Mouse (Mus musculus): ENCODE data around the gene Prph2. TPM values are rescaled to one million over a fixed set of nuclear protein-coding genes. Genes with fewer than 3 reads are reported as not detected.

Prph2 gene
- polyA plus RNA-seq, 1 experiment from 2014 or later: not detected

DNA sequence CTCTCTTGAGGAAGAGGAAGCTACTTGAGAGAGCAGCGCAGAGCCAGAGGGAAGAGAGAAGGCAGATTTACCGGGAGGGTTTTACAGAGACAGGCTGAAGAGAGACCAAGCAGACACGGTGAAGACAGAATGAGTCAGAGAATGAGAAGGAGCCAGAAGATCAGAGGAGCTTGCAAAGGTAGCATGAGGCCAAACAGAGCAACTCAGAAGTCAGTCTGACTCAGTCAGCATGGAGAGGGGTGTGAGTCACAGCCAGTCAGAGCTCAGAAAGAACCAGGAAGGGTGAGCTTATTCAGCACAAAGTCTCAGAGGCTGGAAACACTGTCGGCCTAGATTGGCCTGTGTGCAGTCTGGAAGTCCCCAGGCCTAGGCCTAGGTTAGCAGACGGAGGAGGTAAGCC, 22.7 kb downstream of the Prph2 start:
- H3K9ac ChIP-seq (ENCODE audit: low read depth, low read length): no peak overlapping the region
- no peak for ATAC-seq (ENCODE audit: low read depth)
- H3K27me3 ChIP-seq (ENCODE audit: control insufficient read depth, insufficient read depth, low read depth, low read length): no peaks in the 10 kb centered on the region
- no peaks in the 10 kb centered on the region for H3K9me3 ChIP-seq (replicated peaks; ENCODE audit: control insufficient read depth, low read length)
- peaks cover 5% of the 10 kb centered on the region; the same call in 1 of the 2 replicates for H3K4me1 ChIP-seq (ENCODE audit: control insufficient read depth, low read depth, low read length)
- H3K27ac ChIP-seq (ENCODE audit: low read length): no peak overlapping the region
- WGBS (ENCODE audit: insufficient replicate concordance): 84% methylated on average over 5 of the region's 5 CpGs
- H3K4me3 ChIP-seq (ENCODE audit: low read depth, low read length): no peak overlapping the region
- H3K4me2 ChIP-seq (ENCODE audit: low read depth, low read length): no peak overlapping the region
- H3K36me3 ChIP-seq (ENCODE audit: control insufficient read depth, insufficient read depth): peaks cover 50% of the 10 kb centered on the region

DNA sequence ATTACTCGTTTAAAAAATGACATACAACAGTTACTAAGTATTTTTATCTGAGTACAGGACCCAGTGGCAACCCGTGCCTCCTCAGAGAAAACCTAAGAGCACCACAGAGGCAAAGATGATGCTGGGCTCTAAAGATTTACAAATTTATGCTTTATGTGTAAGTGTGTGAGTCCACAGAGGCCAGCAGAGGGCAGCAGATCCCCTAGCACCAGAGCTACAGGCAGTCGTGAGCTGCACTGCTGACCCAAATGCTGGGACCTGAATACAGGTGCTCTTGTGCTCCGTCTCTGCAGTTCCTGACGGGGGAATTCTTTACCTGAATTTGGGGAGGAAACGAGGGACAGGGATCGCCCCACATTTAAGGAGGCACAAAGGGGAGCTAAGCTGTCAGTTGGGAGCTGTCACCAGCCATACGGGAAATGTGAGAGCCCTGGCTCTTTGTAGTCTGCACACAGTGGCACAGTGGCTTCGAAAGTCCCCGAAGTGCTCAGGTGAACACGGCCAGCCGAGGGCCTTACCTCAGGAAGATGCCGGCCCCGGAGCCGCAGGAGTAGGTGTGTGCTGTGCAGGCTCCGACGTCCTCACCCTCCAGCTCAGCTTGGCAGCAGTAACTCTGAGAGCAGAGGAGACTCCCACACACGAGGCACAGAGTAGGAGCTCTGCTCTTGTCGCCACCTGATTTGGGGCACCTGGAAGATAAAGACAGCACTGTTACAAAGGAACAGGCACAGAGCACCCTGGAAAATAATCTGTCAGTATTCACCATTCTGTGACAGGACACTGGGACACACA, 23.5 kb downstream of the Prph2 start:
- Histone ChIP-seq H3K4me2 (ENCODE audit: low read depth, low read length) (no peak overlapping the region), H3K36me3 (ENCODE audit: control insufficient read depth, insufficient read depth) (peaks cover 56% of the 10 kb centered on the region), H3K27me3 (ENCODE audit: control insufficient read depth, insufficient read depth, low read depth, low read length) (no peaks in the 10 kb centered on the region), H3K4me3 (ENCODE audit: low read depth, low read length) (no peak overlapping the region), H3K4me1 (ENCODE audit: control insufficient read depth, low read depth, low read length) (peaks cover 5% of the 10 kb centered on the region; the same call in 1 of the 2 replicates), H3K27ac (ENCODE audit: low read length) (no peak overlapping the region), H3K9me3 (replicated peaks; ENCODE audit: control insufficient read depth, low read length) (no peaks in the 10 kb centered on the region), H3K9ac (ENCODE audit: low read depth, low read length) (no peak overlapping the region)
- WGBS (ENCODE audit: insufficient replicate concordance): 80% methylated on average over 19 of the region's 19 CpGs
- no peak for ATAC-seq (ENCODE audit: low read depth)

DNA sequence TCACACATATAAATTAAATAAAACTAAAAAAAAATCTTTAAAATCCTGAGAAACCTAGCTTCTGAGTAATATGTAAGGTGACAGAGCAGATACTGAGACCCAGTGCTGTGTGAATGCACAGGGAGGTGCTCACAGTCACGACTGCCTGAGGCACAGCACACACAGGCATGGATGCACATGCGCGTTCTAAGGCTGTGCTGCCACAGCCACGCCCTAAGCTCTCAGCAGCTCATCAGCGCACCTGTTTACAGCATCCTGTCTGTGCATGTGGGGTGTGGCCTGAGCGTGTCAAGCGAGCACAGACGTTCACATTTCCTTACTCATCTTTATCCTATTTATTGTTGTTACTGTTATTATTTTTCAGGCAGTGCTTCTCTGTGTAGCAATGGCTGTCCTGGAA, 30.2 kb downstream of the Prph2 start:
- H3K4me3 ChIP-seq (ENCODE audit: low read depth, low read length): no peak overlapping the region
- no peak overlapping the region for H3K27ac ChIP-seq (ENCODE audit: low read length)
- WGBS (ENCODE audit: insufficient replicate concordance): 82% methylated on average over 8 of the region's 8 CpGs
- H3K4me1 ChIP-seq (ENCODE audit: control insufficient read depth, low read depth, low read length): no peaks in the 10 kb centered on the region
- ATAC-seq (ENCODE audit: low read depth): no peak
- peaks cover 63% of the 10 kb centered on the region for H3K36me3 ChIP-seq (ENCODE audit: control insufficient read depth, insufficient read depth)
- H3K9me3 ChIP-seq (replicated peaks; ENCODE audit: control insufficient read depth, low read length): no peaks in the 10 kb centered on the region
- no peak overlapping the region for H3K4me2 ChIP-seq (ENCODE audit: low read depth, low read length)
- no peaks in the 10 kb centered on the region for H3K27me3 ChIP-seq (ENCODE audit: control insufficient read depth, insufficient read depth, low read depth, low read length)
- H3K9ac ChIP-seq (ENCODE audit: low read depth, low read length): no peak overlapping the region

DNA sequence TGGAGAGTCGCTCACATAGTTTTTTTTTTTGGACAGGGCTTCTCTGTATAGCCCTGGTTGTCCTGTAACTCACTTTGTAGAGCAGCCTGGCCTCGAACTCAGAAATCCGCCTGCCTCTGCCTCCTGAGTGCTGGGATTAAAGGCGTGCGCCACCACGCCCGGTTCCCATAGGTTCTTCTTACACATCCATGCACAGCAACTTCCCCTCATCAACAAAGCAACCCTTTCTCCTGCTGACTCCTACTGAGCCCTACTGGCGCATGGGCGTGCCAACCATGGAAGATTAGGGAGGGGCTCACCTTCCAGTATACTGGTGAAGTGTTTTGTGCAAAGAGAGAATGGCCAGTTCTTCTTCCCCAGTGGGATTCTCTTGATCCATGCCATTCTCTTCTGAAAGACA, 32.2 kb downstream of the Prph2 start:
- H3K36me3 ChIP-seq (ENCODE audit: control insufficient read depth, insufficient read depth): peaks cover 75% of the 10 kb centered on the region
- 88% methylated on average over 9 of the region's 9 CpGs for WGBS (ENCODE audit: insufficient replicate concordance)
- H3K9me3 ChIP-seq (replicated peaks; ENCODE audit: control insufficient read depth, low read length): no peaks in the 10 kb centered on the region
- no peaks in the 10 kb centered on the region for H3K4me1 ChIP-seq (ENCODE audit: control insufficient read depth, low read depth, low read length)
- no peak overlapping the region for H3K9ac ChIP-seq (ENCODE audit: low read depth, low read length)
- ATAC-seq (ENCODE audit: low read depth): no peak
- H3K4me2 ChIP-seq (ENCODE audit: low read depth, low read length): no peak overlapping the region
- H3K27me3 ChIP-seq (ENCODE audit: control insufficient read depth, insufficient read depth, low read depth, low read length): no peaks in the 10 kb centered on the region
- H3K4me3 ChIP-seq (ENCODE audit: low read depth, low read length): no peak overlapping the region
- no peak overlapping the region for H3K27ac ChIP-seq (ENCODE audit: low read length)

DNA sequence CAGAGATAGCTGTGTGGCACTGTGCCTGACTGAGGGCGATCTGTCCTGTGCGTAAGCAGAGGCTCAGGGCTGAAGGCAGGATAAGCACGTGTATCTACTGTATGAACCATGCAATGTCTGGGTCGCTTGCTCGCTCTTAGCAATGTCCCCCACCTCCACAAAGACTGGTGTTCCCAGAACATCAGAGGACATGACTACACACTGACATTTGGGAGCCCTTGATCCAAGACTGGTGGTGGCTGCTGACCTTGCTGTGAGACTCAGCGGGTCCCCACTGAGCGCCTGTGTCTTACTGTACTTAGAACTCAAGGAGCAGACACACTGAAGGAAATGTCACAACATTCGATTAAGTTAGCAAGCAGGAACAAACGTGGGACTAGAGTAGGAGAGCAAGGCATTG, 36.0 kb downstream of the Prph2 start:
- H3K4me3 ChIP-seq (ENCODE audit: low read depth, low read length): no peak overlapping the region
- no peak overlapping the region for H3K4me2 ChIP-seq (ENCODE audit: low read depth, low read length)
- no peaks in the 10 kb centered on the region for H3K9me3 ChIP-seq (replicated peaks; ENCODE audit: control insufficient read depth, low read length)
- ATAC-seq (ENCODE audit: low read depth): no peak
- WGBS (ENCODE audit: insufficient replicate concordance): 80% methylated on average over 9 of the region's 9 CpGs
- H3K9ac ChIP-seq (ENCODE audit: low read depth, low read length): no peak overlapping the region
- H3K27ac ChIP-seq (ENCODE audit: low read length): no peak overlapping the region
- no peaks in the 10 kb centered on the region for H3K4me1 ChIP-seq (ENCODE audit: control insufficient read depth, low read depth, low read length)
- H3K36me3 ChIP-seq (ENCODE audit: control insufficient read depth, insufficient read depth): peaks cover 65% of the 10 kb centered on the region
- no peaks in the 10 kb centered on the region for H3K27me3 ChIP-seq (ENCODE audit: control insufficient read depth, insufficient read depth, low read depth, low read length)

DNA sequence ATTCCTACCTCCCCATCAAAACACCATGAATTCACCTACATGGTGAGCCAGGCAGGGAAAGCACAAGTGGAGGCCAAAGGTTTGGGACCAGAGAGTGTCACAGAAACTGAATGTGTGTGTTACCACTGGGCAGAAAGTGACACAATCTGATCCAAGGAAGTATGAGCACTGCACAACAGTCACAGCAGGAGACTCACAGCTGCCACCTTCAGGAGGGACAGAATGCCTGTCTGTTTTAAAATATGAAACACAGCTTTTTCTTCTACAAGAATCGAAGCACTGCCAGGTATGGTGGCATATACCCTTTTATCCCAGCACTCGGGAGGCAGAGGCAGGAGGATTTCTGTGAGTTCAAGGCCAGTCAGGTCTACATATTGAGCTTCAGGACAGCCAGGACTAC, 47.8 kb downstream of the Prph2 start:
- no peak overlapping the region for H3K9ac ChIP-seq (ENCODE audit: low read depth, low read length)
- peaks cover 74% of the 10 kb centered on the region for H3K36me3 ChIP-seq (ENCODE audit: control insufficient read depth, insufficient read depth)
- H3K4me2 ChIP-seq (ENCODE audit: low read depth, low read length): no peak overlapping the region
- no peaks in the 10 kb centered on the region for H3K9me3 ChIP-seq (replicated peaks; ENCODE audit: control insufficient read depth, low read length)
- H3K27ac ChIP-seq (ENCODE audit: low read length): no peak overlapping the region
- H3K4me1 ChIP-seq (ENCODE audit: control insufficient read depth, low read depth, low read length): no peaks in the 10 kb centered on the region
- no peaks in the 10 kb centered on the region for H3K27me3 ChIP-seq (ENCODE audit: control insufficient read depth, insufficient read depth, low read depth, low read length)
- H3K4me3 ChIP-seq (ENCODE audit: low read depth, low read length): no peak overlapping the region
- ATAC-seq (ENCODE audit: low read depth): no peak
- 67% methylated on average over 2 of the region's 2 CpGs for WGBS (ENCODE audit: insufficient replicate concordance)

DNA sequence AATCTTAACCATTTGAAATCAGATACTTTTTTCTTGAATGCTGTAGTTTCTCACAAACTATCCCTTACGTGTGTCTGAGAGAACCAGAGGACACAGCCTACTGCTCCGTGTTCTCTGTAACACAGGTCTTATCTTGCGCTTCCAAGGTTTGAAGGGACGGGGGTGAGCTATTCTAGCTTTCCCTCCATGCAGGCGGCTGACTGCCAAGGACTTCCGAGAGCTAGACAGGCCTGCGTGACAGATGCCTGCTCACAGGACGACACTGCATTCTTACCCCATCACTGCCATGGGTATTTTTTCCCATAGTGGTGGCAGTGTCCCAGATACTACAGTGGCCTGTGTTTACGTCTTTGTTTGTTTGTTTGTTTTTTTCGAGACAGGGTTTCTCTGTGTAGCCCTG, 50.0 kb downstream of the Prph2 start:
- Histone ChIP-seq H3K4me2 (ENCODE audit: low read depth, low read length) (no peak overlapping the region), H3K27me3 (ENCODE audit: control insufficient read depth, insufficient read depth, low read depth, low read length) (no peaks in the 10 kb centered on the region), H3K27ac (ENCODE audit: low read length) (no peak overlapping the region), H3K4me3 (ENCODE audit: low read depth, low read length) (no peak overlapping the region), H3K9ac (ENCODE audit: low read depth, low read length) (no peak overlapping the region), H3K4me1 (ENCODE audit: control insufficient read depth, low read depth, low read length) (no peaks in the 10 kb centered on the region), H3K36me3 (ENCODE audit: control insufficient read depth, insufficient read depth) (peaks cover 75% of the 10 kb centered on the region), H3K9me3 (replicated peaks; ENCODE audit: control insufficient read depth, low read length) (no peaks in the 10 kb centered on the region)
- WGBS (ENCODE audit: insufficient replicate concordance): 85% methylated on average over 10 of the region's 10 CpGs
- no peak for ATAC-seq (ENCODE audit: low read depth)

DNA sequence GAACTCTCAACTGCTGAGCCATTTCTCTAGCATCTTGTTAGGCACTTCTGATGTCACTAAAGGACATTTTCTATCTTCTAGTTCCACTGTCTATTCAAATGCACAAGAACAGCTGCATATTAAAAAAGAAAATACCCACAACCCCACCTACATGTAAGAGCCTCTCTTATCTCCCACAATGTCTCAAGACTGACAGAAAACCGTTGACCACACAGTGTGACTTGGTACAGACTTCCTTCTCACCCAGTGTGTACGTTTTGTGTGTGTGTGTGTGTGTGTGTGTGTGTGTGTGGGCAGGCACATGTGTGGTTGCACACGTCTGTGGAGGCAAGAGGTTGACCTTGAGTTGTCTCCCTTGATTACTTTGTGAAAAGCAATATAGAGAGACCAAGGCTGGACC, 51.9 kb downstream of the Prph2 start:
- ATAC-seq (ENCODE audit: low read depth): no peak

DNA sequence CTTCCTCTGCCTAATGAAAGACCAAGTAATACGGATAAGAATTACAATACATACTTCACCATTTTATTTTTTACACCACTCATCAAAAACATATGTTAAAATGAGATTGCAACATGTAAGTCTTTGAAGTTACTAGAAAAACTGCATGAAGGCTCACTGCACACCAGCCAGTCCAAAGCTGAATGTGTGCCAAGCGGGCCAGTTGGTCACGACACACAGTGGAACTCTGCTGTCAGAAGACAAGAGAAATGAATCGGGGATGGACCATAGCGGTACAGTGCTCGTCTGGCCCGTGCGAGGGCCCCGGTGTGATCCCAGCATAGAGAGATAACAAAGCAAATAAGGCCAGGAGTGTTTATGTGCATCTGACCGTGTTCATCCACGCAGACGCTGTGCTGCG, 52.9 kb downstream of the Prph2 start:
- Histone ChIP-seq H3K27ac (ENCODE audit: low read length) (no peak overlapping the region), H3K4me2 (ENCODE audit: low read depth, low read length) (no peak overlapping the region), H3K36me3 (ENCODE audit: control insufficient read depth, insufficient read depth) (peaks cover 69% of the 10 kb centered on the region), H3K4me1 (ENCODE audit: control insufficient read depth, low read depth, low read length) (no peaks in the 10 kb centered on the region), H3K27me3 (ENCODE audit: control insufficient read depth, insufficient read depth, low read depth, low read length) (no peaks in the 10 kb centered on the region), H3K9me3 (replicated peaks; ENCODE audit: control insufficient read depth, low read length) (no peaks in the 10 kb centered on the region), H3K4me3 (ENCODE audit: low read depth, low read length) (no peak overlapping the region), H3K9ac (ENCODE audit: low read depth, low read length) (no peak overlapping the region)
- no peak for ATAC-seq (ENCODE audit: low read depth)
- 83% methylated on average over 13 of the region's 13 CpGs for WGBS (ENCODE audit: insufficient replicate concordance)

More for the DNA sequence above, 51.9 kb downstream of the Prph2 start:
- WGBS (ENCODE audit: insufficient replicate concordance): 19% methylated on average over 3 of the region's 3 CpGs
- H3K4me3 ChIP-seq (ENCODE audit: low read depth, low read length): no peak overlapping the region
- H3K4me1 ChIP-seq (ENCODE audit: control insufficient read depth, low read depth, low read length): no peaks in the 10 kb centered on the region
- no peaks in the 10 kb centered on the region for H3K27me3 ChIP-seq (ENCODE audit: control insufficient read depth, insufficient read depth, low read depth, low read length)
- no peak overlapping the region for H3K9ac ChIP-seq (ENCODE audit: low read depth, low read length)
- H3K36me3 ChIP-seq (ENCODE audit: control insufficient read depth, insufficient read depth): peaks cover 74% of the 10 kb centered on the region
- no peaks in the 10 kb centered on the region for H3K9me3 ChIP-seq (replicated peaks; ENCODE audit: control insufficient read depth, low read length)
- no peak overlapping the region for H3K4me2 ChIP-seq (ENCODE audit: low read depth, low read length)
- H3K27ac ChIP-seq (ENCODE audit: low read length): no peak overlapping the region

All from liver, embryonic 16.5 days (tissue).